In the genomic region with DNA sequence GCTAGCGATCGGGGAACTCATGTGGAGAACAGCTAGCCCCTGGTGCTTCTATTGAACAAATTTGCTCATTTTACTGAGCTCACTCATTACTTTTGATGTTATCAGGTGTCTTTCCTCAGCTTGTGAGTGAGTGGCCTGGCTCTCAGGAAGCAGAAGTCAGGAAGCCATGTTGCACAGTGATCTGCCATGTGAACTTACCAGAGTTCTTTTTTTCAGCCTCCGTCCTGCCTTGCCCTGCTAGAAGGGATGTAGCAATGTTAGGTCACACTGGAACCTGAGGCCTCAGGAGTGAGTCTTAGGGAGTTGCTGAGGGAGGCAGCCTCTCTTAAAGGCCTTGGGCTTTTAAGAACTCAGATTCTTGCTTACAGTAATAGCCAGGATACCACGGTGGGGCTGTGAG, we compare ENCODE assay signal across 21 mouse cellular contexts. TPM values are rescaled to one million over a fixed set of nuclear protein-coding genes. Genes with fewer than 3 reads are reported as not detected.
DNase-seq lines count a peak whose midpoint lies in the region; ATAC-seq and TF ChIP-seq lines count a peak whose summit lies in the region.
"Had no signal": no experiment of that assay in that cellular context is flagged by ENCODE, and none has a peak within 500 bp of the region (broad histone marks: within the 10 kb centered on the region; RNA-seq: fewer than 3 reads in every experiment).

No protein-coding gene starts in this region.

- no peak for TF ChIP-seq CTCF in bone marrow macrophage, adult 2 months (IDR thresholded peaks at IDR 0.05; ENCODE audit: low read depth, low read length)
- TF ChIP-seq CTCF in thymus, adult 2 months (IDR thresholded peaks at IDR 0.05; ENCODE audit: borderline replicate concordance, control insufficient read depth, extremely low read depth, insufficient read depth, low read length, poor library complexity) = no peak

- ATAC-seq in lung, embryonic 15.5 days (ENCODE audit: borderline replicate concordance, extremely low read depth, low FRiP score, low TSS enrichment) = no peak
- 0 out of 2 replicates have a peak, but pooled peaks have one; percentile 17 for ATAC-seq in liver, embryonic 15.5 days (ENCODE audit: insufficient read depth)
- ATAC-seq in neutrophil, adult 5-6 weeks (ENCODE audit: extremely low read depth, insufficient number of reproducible peaks, low FRiP score, poor library complexity, severe bottlenecking) = peak; percentile 17; the same call in 1 of the 2 replicates
- ATAC-seq: intestine, embryonic 15.5 days; midbrain, embryonic 13.5 days had no signal

- no peak overlapping the region for H3K4me3 ChIP-seq in lung, embryonic 15.5 days
- H3K4me3 ChIP-seq in bone marrow macrophage, adult 2 months (ENCODE audit: insufficient read depth, low read length) = no peak overlapping the region
- H3K4me3 ChIP-seq in liver, embryonic 15.5 days (replicated peaks) = no peak overlapping the region
- H3K4me3 ChIP-seq in thymus, adult 2 months (ENCODE audit: control insufficient read depth, insufficient read depth, low read length) = no peak overlapping the region
- H3K4me3 ChIP-seq: embryonic facial prominence, embryonic 10.5 days; forebrain, embryonic 12.5 days; gastrocnemius, adult 2 months; hindbrain, embryonic 15.5 days; intestine, embryonic 15.5 days; limb, embryonic 15.5 days; midbrain, embryonic 13.5 days; neural tube, embryonic 13.5 days had no signal

- H3K9me3 ChIP-seq in lung, embryonic 15.5 days = no peaks in the 10 kb centered on the region
- H3K9me3 ChIP-seq in liver, embryonic 15.5 days (replicated peaks) = no peaks in the 10 kb centered on the region
- H3K9me3 ChIP-seq: embryonic facial prominence, embryonic 10.5 days; forebrain, embryonic 12.5 days; hindbrain, embryonic 15.5 days; intestine, embryonic 15.5 days; limb, embryonic 15.5 days; midbrain, embryonic 13.5 days; neural tube, embryonic 13.5 days had no signal

- peak overlapping the region; percentile 35 for H3K27ac ChIP-seq in lung, embryonic 15.5 days
- H3K27ac ChIP-seq in bone marrow macrophage, adult 2 months (ENCODE audit: insufficient read depth, low read depth, low read length) = peak overlapping the region; percentile 78
- peak overlapping the region; percentile 61 for H3K27ac ChIP-seq in liver, embryonic 15.5 days (replicated peaks)
- H3K27ac ChIP-seq in thymus, adult 2 months (ENCODE audit: control insufficient read depth, insufficient read depth, low read length) = no peak overlapping the region
- H3K27ac ChIP-seq: embryonic facial prominence, embryonic 10.5 days; forebrain, embryonic 12.5 days; gastrocnemius, adult 2 months; hindbrain, embryonic 15.5 days; intestine, embryonic 15.5 days; limb, embryonic 15.5 days; midbrain, embryonic 13.5 days; neural tube, embryonic 13.5 days had no signal

- 0 out of 2 replicates have a peak, but pooled peaks cover 8% of the 10 kb centered on the region for H3K4me1 ChIP-seq in lung, embryonic 15.5 days
- peaks cover 25% of the 10 kb centered on the region for H3K4me1 ChIP-seq in bone marrow macrophage, adult 2 months (ENCODE audit: control insufficient read depth, insufficient read depth, low read length)
- peaks cover 8% of the 10 kb centered on the region for H3K4me1 ChIP-seq in liver, embryonic 15.5 days (replicated peaks)
- H3K4me1 ChIP-seq in thymus, adult 2 months (replicated peaks; ENCODE audit: control insufficient read depth, insufficient read depth, low read length) = peaks cover 5% of the 10 kb centered on the region; the same call in 1 of the 2 replicates
- H3K4me1 ChIP-seq: forebrain, embryonic 12.5 days; hindbrain, embryonic 15.5 days; intestine, embryonic 15.5 days; limb, embryonic 15.5 days; midbrain, embryonic 13.5 days; neural tube, embryonic 13.5 days had no signal

- 67% methylated on average over 4 of the region's 4 CpGs for WGBS in lung, embryonic 15.5 days
- 58% methylated on average over 4 of the region's 4 CpGs for WGBS in liver, embryonic 15.5 days (ENCODE audit: insufficient replicate concordance)
- 73% methylated on average over 4 of the region's 4 CpGs for WGBS in thymus, adult 2 months

- no peaks in the 10 kb centered on the region for H3K27me3 ChIP-seq in lung, embryonic 15.5 days
- no peaks in the 10 kb centered on the region for H3K27me3 ChIP-seq in liver, embryonic 15.5 days
- H3K27me3 ChIP-seq in thymus, adult 2 months (ENCODE audit: control insufficient read depth, insufficient read depth, low read length) = no peaks in the 10 kb centered on the region
- H3K27me3 ChIP-seq: hindbrain, embryonic 15.5 days; intestine, embryonic 15.5 days; limb, embryonic 15.5 days; midbrain, embryonic 13.5 days; neural tube, embryonic 13.5 days had no signal

- H3K9ac ChIP-seq in lung, embryonic 15.5 days = no peak overlapping the region
- no peak overlapping the region for H3K9ac ChIP-seq in liver, embryonic 15.5 days
- H3K9ac ChIP-seq: forebrain, embryonic 12.5 days; hindbrain, embryonic 15.5 days; intestine, embryonic 15.5 days; limb, embryonic 15.5 days; midbrain, embryonic 13.5 days; neural tube, embryonic 13.5 days had no signal

- no peak overlapping the region for H3K4me2 ChIP-seq in lung, embryonic 15.5 days
- H3K4me2 ChIP-seq in liver, embryonic 15.5 days = no peak overlapping the region
- H3K4me2 ChIP-seq: forebrain, embryonic 12.5 days; hindbrain, embryonic 15.5 days; intestine, embryonic 15.5 days; limb, embryonic 15.5 days; midbrain, embryonic 13.5 days; neural tube, embryonic 13.5 days had no signal

- no peak for TF ChIP-seq POLR2A in bone marrow macrophage, adult 2 months (IDR thresholded peaks at IDR 0.05; ENCODE audit: borderline replicate concordance, low read depth, low read length)
- no peak for TF ChIP-seq POLR2A in thymus, adult 2 months (IDR thresholded peaks at IDR 0.05; ENCODE audit: control insufficient read depth, extremely low read depth, insufficient read depth, low read length, poor library complexity)

- H3K36me3 ChIP-seq in lung, embryonic 15.5 days = no peaks in the 10 kb centered on the region
- H3K36me3 ChIP-seq in liver, embryonic 15.5 days (replicated peaks) = no peaks in the 10 kb centered on the region
- no peaks in the 10 kb centered on the region for H3K36me3 ChIP-seq in thymus, adult 2 months (ENCODE audit: control insufficient read depth, insufficient read depth, low read length)
- H3K36me3 ChIP-seq: embryonic facial prominence, embryonic 10.5 days; forebrain, embryonic 12.5 days; hindbrain, embryonic 15.5 days; intestine, embryonic 15.5 days; limb, embryonic 15.5 days; midbrain, embryonic 13.5 days; neural tube, embryonic 13.5 days had no signal

- DNase-seq in lung, postnatal 36 days = no peak
- DNase-seq in kidney, postnatal 36 days = no peak
- no peak for DNase-seq in thymus, adult 2 months
- DNase-seq: adrenal gland, adult 8-10 months; cerebellum, adult 18-20 months; gastrocnemius, adult 2 months; heart, postnatal 4 days; thymus, adult 18-20 months had no signal

RNA-seq across cellular contexts. Expression of a gene that starts 18.1 kb away (rescaled TPM):
- 5.3 TPM in 2 replicates for polyA plus RNA-seq in lung, embryonic 15.5 days (2015; fragmentation: Nextera tagmentation; extraction: Ambion mirVana)
- not detected in 2 replicates for polyA plus RNA-seq in bone marrow macrophage, adult 2 months (2012; ENCODE audit: insufficient read depth, insufficient read length, missing spikeins)
- polyA plus RNA-seq in liver, embryonic 15.5 days (2015; fragmentation: Nextera tagmentation; extraction: Ambion mirVana) = 0.59 and 0.92 TPM in 2 replicates
- total RNA-seq in neutrophil, adult 5-6 weeks (2017) = not detected in 2 replicates
- polyA plus RNA-seq in thymus, adult 2 months (2012; rRNA removed) = 4.9 and 9.2 TPM in 2 replicates

RNA-seq across cellular contexts. Expression of a gene that starts 24.4 kb away (rescaled TPM):
- polyA plus RNA-seq in lung, embryonic 15.5 days (2015; fragmentation: Nextera tagmentation; extraction: Ambion mirVana) = 4.4 and 4.7 TPM in 2 replicates
- 128 and 146 TPM in 2 replicates for polyA plus RNA-seq in bone marrow macrophage, adult 2 months (2012; ENCODE audit: insufficient read depth, insufficient read length, missing spikeins)
- 11.4 and 12.7 TPM in 2 replicates for polyA plus RNA-seq in liver, embryonic 15.5 days (2015; fragmentation: Nextera tagmentation; extraction: Ambion mirVana)
- 252 and 289 TPM in 2 replicates for total RNA-seq in neutrophil, adult 5-6 weeks (2017)
- 14.6 and 22.1 TPM in 2 replicates for polyA plus RNA-seq in thymus, adult 2 months (2012; rRNA removed)

RNA-seq across cellular contexts. Expression of a gene that starts 52.2 kb away (rescaled TPM):
- not detected in 2 replicates for polyA plus RNA-seq in lung, embryonic 15.5 days (2015; fragmentation: Nextera tagmentation; extraction: Ambion mirVana)
- polyA plus RNA-seq in bone marrow macrophage, adult 2 months (2012; ENCODE audit: insufficient read depth, insufficient read length, missing spikeins) = not detected in 2 replicates
- polyA plus RNA-seq in liver, embryonic 15.5 days (2015; fragmentation: Nextera tagmentation; extraction: Ambion mirVana) = not detected in 2 replicates
- total RNA-seq in neutrophil, adult 5-6 weeks (2017) = not detected in 2 replicates
- 0.06 and 0.16 TPM in 2 replicates for polyA plus RNA-seq in thymus, adult 2 months (2012; rRNA removed)
- total RNA-seq: gastrocnemius, adult 2 months; heart, postnatal 4 days had no signal
- polyA plus RNA-seq: heart, embryonic 14.5 days; limb, embryonic 15.5 days; stomach, embryonic 14.5 days had no signal
